Mouse (Mus musculus) urinary bladder, postnatal 36 days (tissue): ENCODE data around the gene Crybb1.

Source experiments
- DNase-seq, 2 experiments: peaks; one replicate each; pipeline ENCODE4 v3.0.0; 2022; ENCODE audit warnings: low spot score in 2 of 2, mixed read lengths in 1 of 2

Crybb1 gene

GRCm38 (mm10) chr5:112266011-112266777, 10.6 kb downstream of the Crybb1 start:
- DNase-seq: no peak

- DNase-seq: no peak
These were observed 15.3 kb downstream of the Crybb1 start for GRCm38 (mm10) chr5:112270764-112271541.

GRCm38 (mm10) chr5:112272934-112273333, 17.3 kb downstream of the Crybb1 start:
- no peak for DNase-seq

- no peak for DNase-seq
These were observed 18.3 kb downstream of the Crybb1 start for GRCm38 (mm10) chr5:112273746-112274463.

GRCm38 (mm10) chr5:112275021-112275804, 19.6 kb downstream of the Crybb1 start:
- DNase-seq: no peak

GRCm38 (mm10) chr5:112276267-112276873, 20.8 kb downstream of the Crybb1 start, which contains the start of gene Tpst2:
Tpst2 (plus strand) TSS chr5:112276691.
- peak; percentile 100 for DNase-seq

GRCm38 (mm10) chr5:112276907-112277348, 21.3 kb downstream of the Crybb1 start:
- peak in 1 of 2 experiments; percentile 18 for DNase-seq

GRCm38 (mm10) chr5:112277906-112278470, 22.4 kb downstream of the Crybb1 start:
- DNase-seq: no peak

GRCm38 (mm10) chr5:112279181-112280021, 23.8 kb downstream of the Crybb1 start:
- peak in 1 of 2 experiments; percentile 50 for DNase-seq

GRCm38 (mm10) chr5:112280151-112280550, 24.5 kb downstream of the Crybb1 start:
- DNase-seq: peak in 1 of 2 experiments; percentile 33

GRCm38 (mm10) chr5:112280863-112281660, 25.4 kb downstream of the Crybb1 start:
- DNase-seq: no peak

GRCm38 (mm10) chr5:112281676-112282075, 26.1 kb downstream of the Crybb1 start:
- no peak for DNase-seq

- DNase-seq: no peak
These were observed 26.6 kb downstream of the Crybb1 start for GRCm38 (mm10) chr5:112282123-112282779.

GRCm38 (mm10) chr5:112282780-112283482, 27.3 kb downstream of the Crybb1 start:
- no peak for DNase-seq

- DNase-seq: no peak
These were observed 28.1 kb downstream of the Crybb1 start for GRCm38 (mm10) chr5:112283543-112284202.

GRCm38 (mm10) chr5:112284203-112284582, 28.6 kb downstream of the Crybb1 start:
- no peak for DNase-seq

- DNase-seq: no peak
These were observed 30.0 kb downstream of the Crybb1 start for GRCm38 (mm10) chr5:112285548-112286085.
